Mouse (Mus musculus): ENCODE data around the gene Pald1. TPM values are rescaled to one million over a fixed set of nuclear protein-coding genes. Genes with fewer than 3 reads are reported as not detected.

Pald1 gene
- total and polyA plus RNA-seq, 3 experiments: 2.9 to 6.4 TPM; not detected in 1

DNA sequence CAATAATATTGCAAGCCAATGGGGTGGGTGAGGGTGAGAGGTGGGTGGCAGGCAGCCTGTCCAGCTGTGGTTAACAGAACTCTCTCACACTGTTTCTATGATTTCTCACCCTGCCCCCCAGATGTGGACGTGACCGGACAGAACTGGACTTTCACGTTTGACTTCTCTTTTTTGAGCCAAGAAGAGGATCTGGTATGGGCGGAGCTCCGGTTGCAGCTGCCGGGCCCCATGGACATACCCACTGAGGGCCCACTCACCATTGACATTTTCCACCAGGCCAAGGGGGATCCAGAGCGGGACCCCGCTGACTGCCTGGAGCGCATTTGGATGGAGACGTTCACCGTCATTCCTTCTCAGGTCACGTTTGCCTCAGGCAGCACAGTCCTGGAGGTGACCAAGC is 39.5 kb upstream of the Pald1 start:
- TF ChIP-seq MYC (IDR thresholded peaks at IDR 0.05; ENCODE audit: low read depth, low read length) (no peak), MAX (IDR thresholded peaks at IDR 0.05; ENCODE audit: low read length) (no peak), CTCF (IDR thresholded peaks at IDR 0.05 in 2 of 3, conservative IDR thresholded peaks at IDR 0.05 in 1 of 3; ENCODE audit: control insufficient read depth in 1 of 3, insufficient read depth in 1 of 3, low read depth in 2 of 3, low read length in 3 of 3, poor library complexity in 1 of 3, severe bottlenecking in 1 of 3) (no peak), NELFE (IDR thresholded peaks at IDR 0.05; ENCODE audit: low read depth, low read length) (no peak)
- no peaks in the 10 kb centered on the region for H3K9me3 ChIP-seq (replicated peaks; ENCODE audit: insufficient read depth, low read length)
- H3K36me3 ChIP-seq (ENCODE audit: control insufficient read depth in 1 of 2, insufficient read depth in 2 of 2, low read length in 2 of 2): no peaks in the 10 kb centered on the region
- H3K27me3 ChIP-seq (ENCODE audit: control insufficient read depth in 1 of 2, insufficient read depth in 2 of 2, low read length in 2 of 2): no peaks in the 10 kb centered on the region
- no peak overlapping the region for H3K9ac ChIP-seq (ENCODE audit: control insufficient read depth, low read depth, low read length, poor library complexity, severe bottlenecking)
- H3K4me3 ChIP-seq (ENCODE audit: control insufficient read depth in 1 of 2, insufficient read depth in 1 of 2, low read depth in 2 of 2, low read length in 2 of 2): no peak overlapping the region
- DNase-seq (ENCODE audit: low read depth, low spot score): no peak
- H3K27ac ChIP-seq (ENCODE audit: control insufficient read depth, low read depth, low read length): no peak overlapping the region
- no peaks in the 10 kb centered on the region for H3K4me1 ChIP-seq (ENCODE audit: control insufficient read depth in 1 of 2, insufficient read depth in 2 of 2, low read length in 2 of 2)
- H3K79me2 ChIP-seq (ENCODE audit: control insufficient read depth, insufficient read depth, low read length, poor library complexity): no peaks in the 10 kb centered on the region

DNA sequence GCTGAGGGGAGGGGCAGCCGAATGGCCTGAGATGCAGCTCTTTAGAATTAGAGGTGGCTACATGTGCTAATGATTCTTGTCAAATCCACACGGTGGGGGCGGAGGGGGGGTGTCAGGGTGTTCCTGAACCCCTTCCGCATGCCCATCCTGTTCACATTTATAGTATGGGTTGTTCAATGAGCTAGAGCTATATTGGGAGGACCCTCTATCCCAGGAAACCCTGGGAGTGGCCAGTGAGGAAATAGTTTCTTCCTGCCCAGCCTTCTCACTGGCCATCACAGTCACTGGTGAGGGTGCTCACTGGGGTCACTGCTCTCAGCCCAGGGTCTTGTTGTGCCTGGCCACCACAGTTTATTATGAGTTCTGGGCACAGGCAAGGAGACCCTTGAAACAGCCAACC is 36.7 kb upstream of the Pald1 start:
- Histone ChIP-seq H3K9me3 (replicated peaks; ENCODE audit: insufficient read depth, low read length) (no peaks in the 10 kb centered on the region), H3K79me2 (ENCODE audit: control insufficient read depth, insufficient read depth, low read length, poor library complexity) (no peaks in the 10 kb centered on the region), H3K9ac (ENCODE audit: control insufficient read depth, low read depth, low read length, poor library complexity, severe bottlenecking) (no peak overlapping the region), H3K27ac (ENCODE audit: control insufficient read depth, low read depth, low read length) (no peak overlapping the region), H3K36me3 (ENCODE audit: control insufficient read depth in 1 of 2, insufficient read depth in 2 of 2, low read length in 2 of 2) (no peaks in the 10 kb centered on the region), H3K4me1 (ENCODE audit: control insufficient read depth in 1 of 2, insufficient read depth in 2 of 2, low read length in 2 of 2) (no peaks in the 10 kb centered on the region), H3K4me3 (ENCODE audit: control insufficient read depth in 1 of 2, insufficient read depth in 1 of 2, low read depth in 2 of 2, low read length in 2 of 2) (no peak overlapping the region), H3K27me3 (ENCODE audit: control insufficient read depth in 1 of 2, insufficient read depth in 2 of 2, low read length in 2 of 2) (no peaks in the 10 kb centered on the region)
- DNase-seq (ENCODE audit: low read depth, low spot score): no peak
- TF ChIP-seq MXI1 (IDR thresholded peaks at IDR 0.05; ENCODE audit: low read depth, low read length) (no peak), TCF12 (IDR thresholded peaks at IDR 0.05; ENCODE audit: low read depth, low read length) (no peak), ZMIZ1 (IDR thresholded peaks at IDR 0.05; ENCODE audit: low read depth, low read length) (no peak), USF2 (IDR thresholded peaks at IDR 0.05; ENCODE audit: borderline replicate concordance in 1 of 2, insufficient read depth in 1 of 2, low read depth in 1 of 2, low read length in 2 of 2) (no peak)

DNA sequence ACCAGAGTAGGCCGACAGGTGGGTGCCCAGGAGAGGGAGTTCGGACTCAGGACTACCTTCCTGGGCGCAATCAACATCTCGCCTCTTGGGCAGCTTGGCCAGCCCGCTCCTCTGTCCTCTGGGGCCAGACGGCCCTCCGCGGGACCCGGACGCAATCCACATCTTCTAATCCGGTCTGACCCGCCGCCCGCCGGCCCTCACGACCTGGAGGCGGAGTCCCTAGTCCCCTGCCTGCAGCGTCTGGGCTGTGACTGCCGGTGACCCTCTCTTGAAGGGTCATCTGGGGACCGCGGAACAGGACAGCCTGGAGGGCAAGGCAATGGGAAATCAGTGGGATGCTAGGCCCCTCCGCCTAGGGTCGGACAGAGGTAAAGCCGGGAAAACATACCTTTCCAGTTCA is 35.8 kb upstream of the Pald1 start:
- no peaks in the 10 kb centered on the region for H3K4me1 ChIP-seq (ENCODE audit: control insufficient read depth in 1 of 2, insufficient read depth in 2 of 2, low read length in 2 of 2)
- no peak overlapping the region for H3K4me3 ChIP-seq (ENCODE audit: control insufficient read depth in 1 of 2, insufficient read depth in 1 of 2, low read depth in 2 of 2, low read length in 2 of 2)
- TF ChIP-seq GATA1 (IDR thresholded peaks at IDR 0.05; ENCODE audit: low read depth, low read length): no peak
- TF ChIP-seq MYC (IDR thresholded peaks at IDR 0.05; ENCODE audit: low read depth, low read length): no peak
- TF ChIP-seq MAX (IDR thresholded peaks at IDR 0.05; ENCODE audit: low read length): no peak
- TF ChIP-seq HCFC1 (IDR thresholded peaks at IDR 0.05; ENCODE audit: low read depth, low read length): no peak
- TF ChIP-seq POLR2AphosphoS2 (IDR thresholded peaks at IDR 0.05; ENCODE audit: low read length): no peak
- TF ChIP-seq RAD21 (IDR thresholded peaks at IDR 0.05; ENCODE audit: low read depth, low read length): no peak
- TF ChIP-seq POLR2A (IDR thresholded peaks at IDR 0.05; ENCODE audit: control insufficient read depth in 1 of 2, insufficient read depth in 1 of 2, low read depth in 1 of 2, low read length in 2 of 2, poor library complexity in 1 of 2): no peak
- TF ChIP-seq TBP (IDR thresholded peaks at IDR 0.05; ENCODE audit: low read depth, low read length): no peak
- TF ChIP-seq CHD1 (IDR thresholded peaks at IDR 0.05; ENCODE audit: low read depth, low read length): no peak
- TF ChIP-seq JUND (IDR thresholded peaks at IDR 0.05; ENCODE audit: low read depth, low read length): no peak
- TF ChIP-seq BHLHE40 (IDR thresholded peaks at IDR 0.05; ENCODE audit: borderline replicate concordance, low read depth, low read length): no peak
- TF ChIP-seq TCF12 (IDR thresholded peaks at IDR 0.05; ENCODE audit: low read depth, low read length): no peak
- TF ChIP-seq ETS1 (IDR thresholded peaks at IDR 0.05; ENCODE audit: low read depth, low read length): no peak
- TF ChIP-seq UBTF (IDR thresholded peaks at IDR 0.05; ENCODE audit: borderline replicate concordance, insufficient read depth, low read depth, low read length): no peak
- TF ChIP-seq MYB (IDR thresholded peaks at IDR 0.05; ENCODE audit: low read depth, low read length): no peak
- no peak for TF ChIP-seq POLR2AphosphoS5 (IDR thresholded peaks at IDR 0.05; ENCODE audit: borderline replicate concordance, low read depth, low read length)
- no peak for TF ChIP-seq ZC3H11A (IDR thresholded peaks at IDR 0.05; ENCODE audit: low read depth, low read length)
- H3K36me3 ChIP-seq (ENCODE audit: control insufficient read depth in 1 of 2, insufficient read depth in 2 of 2, low read length in 2 of 2): no peaks in the 10 kb centered on the region
- H3K79me2 ChIP-seq (ENCODE audit: control insufficient read depth, insufficient read depth, low read length, poor library complexity): no peaks in the 10 kb centered on the region
- no peak overlapping the region for H3K27ac ChIP-seq (ENCODE audit: control insufficient read depth, low read depth, low read length)
- DNase-seq (ENCODE audit: low read depth, low spot score): no peak
- no peaks in the 10 kb centered on the region for H3K9me3 ChIP-seq (replicated peaks; ENCODE audit: insufficient read depth, low read length)
- no peak overlapping the region for H3K9ac ChIP-seq (ENCODE audit: control insufficient read depth, low read depth, low read length, poor library complexity, severe bottlenecking)
- no peaks in the 10 kb centered on the region for H3K27me3 ChIP-seq (ENCODE audit: control insufficient read depth in 1 of 2, insufficient read depth in 2 of 2, low read length in 2 of 2)

All from MEL (cell line).